Mouse (Mus musculus) bone marrow macrophage, adult 2 months (primary cell): ENCODE results near the gene Tbcc.
A peak's percentile ranks its signal among the peaks of the same experiment; 100 is the strongest.

Experiments
- CTCF ChIP-seq: IDR thresholded peaks from 2 replicates; pipeline ENCODE4 v1.5.1; 2012; ENCODE audit warnings: low read depth, mild to moderate bottlenecking, low read length, moderate library complexity
- POLR2A ChIP-seq: IDR thresholded peaks from 2 replicates; pipeline ENCODE4 v1.6.1; 2012; ENCODE audit warnings: mild to moderate bottlenecking, low read depth, low read length, borderline replicate concordance

DNA sequence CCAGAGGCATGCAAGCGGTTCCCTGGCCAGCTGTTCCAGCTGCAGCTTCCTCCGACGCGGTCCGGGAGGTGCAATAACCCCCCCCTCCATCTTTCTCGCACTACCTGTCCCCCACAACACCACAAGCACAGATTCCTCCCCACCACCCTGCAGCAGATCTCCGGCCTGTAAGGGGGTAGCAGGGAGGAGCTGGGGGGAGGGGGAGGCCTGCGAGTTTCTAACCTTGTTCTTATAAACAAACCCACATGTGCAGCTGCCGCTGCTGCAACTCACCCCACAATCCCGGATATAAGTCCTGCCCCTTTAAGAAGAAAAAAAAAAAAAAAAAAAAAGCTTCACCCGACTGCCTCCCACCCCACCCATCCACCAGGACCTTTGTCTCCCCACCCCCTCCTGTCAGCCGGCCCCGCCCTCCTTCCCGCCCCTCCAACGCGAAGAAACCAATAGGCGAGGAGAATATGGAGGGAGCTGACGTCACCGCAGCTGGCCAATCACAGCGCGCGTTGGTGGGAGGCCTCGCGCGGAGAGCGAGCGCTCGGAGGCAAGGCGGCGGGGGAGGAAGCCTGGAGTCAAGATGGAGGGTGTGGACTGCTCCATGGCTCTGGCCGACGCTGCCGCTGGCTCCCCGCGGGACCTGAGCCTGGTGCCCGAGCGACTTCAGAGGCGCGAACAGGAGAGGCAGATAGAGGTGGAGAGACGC, at the start of gene Tbcc:
- TF ChIP-seq POLR2A (peak; percentile 22; the same call in 1 of the 2 replicates), CTCF (no peak)
